Mouse (Mus musculus) neural tube, embryonic 13.5 days (tissue): Measurements from ENCODE around the gene Fzr1. TPM values are rescaled to one million over a fixed set of nuclear protein-coding genes. Genes with fewer than 3 reads are reported as not detected.

Experiments used
- ATAC-seq: fragments of 200-750 bp; cut with Nextera tagmentation; 2 replicates; pipeline ENCODE4 v1.8.0; 2017; ENCODE audit warnings: low read depth, mild to moderate bottlenecking, moderate TSS enrichment, moderate library complexity
- H3K27ac ChIP-seq: fragments of 300-500 bp; sonication (generic); replicated peaks from 2 replicates; pipeline ENCODE4 v1.5.1; 2015; ENCODE audit warnings: moderate library complexity, mild to moderate bottlenecking, inconsistent platforms
- H3K27me3 ChIP-seq: fragments of 300-500 bp; sonication (generic); 2 replicates; pipeline ENCODE4 v1.6.1; 2015; ENCODE audit warnings: mild to moderate bottlenecking, inconsistent platforms
- H3K36me3 ChIP-seq: fragments of 300-500 bp; sonication (generic); 2 replicates; pipeline ENCODE4 v1.6.1; 2015; ENCODE audit warnings: mild to moderate bottlenecking, inconsistent platforms
- H3K4me1 ChIP-seq: fragments of 300-500 bp; sonication (generic); replicated peaks from 2 replicates; pipeline ENCODE4 v1.6.1; 2015; ENCODE audit warnings: inconsistent platforms
- H3K4me2 ChIP-seq: fragments of 300-500 bp; sonication (generic); 2 replicates; pipeline ENCODE4 v1.6.1; 2015; ENCODE audit warnings: inconsistent platforms, mild to moderate bottlenecking, moderate library complexity
- H3K4me3 ChIP-seq: fragments of 300-500 bp; sonication (generic); 2 replicates; pipeline ENCODE4 v1.5.1; 2015; ENCODE audit warnings: mild to moderate bottlenecking, inconsistent platforms
- H3K9ac ChIP-seq: fragments of 300-500 bp; sonication (generic); 2 replicates; pipeline ENCODE4 v1.6.1; 2015; ENCODE audit warnings: moderate library complexity, mild to moderate bottlenecking, inconsistent platforms
- H3K9me3 ChIP-seq: fragments of 300-500 bp; sonication (generic); 2 replicates; pipeline ENCODE4 v1.6.1; 2016; ENCODE audit warnings: inconsistent platforms
- WGBS: fragments of 180-500 bp; shearing (Covaris S2); methylation state at CpG from one replicate; pipeline ENCODE4 v1.1.7; 2015; 5-methylcytosine and 5-hydroxymethylcytosine counted together
- polyA plus RNA-seq: library from polyadenylated mRNA; unstranded; fragments of >200 nt; fragmentation: Nextera tagmentation; extraction: Ambion mirVana; gene quantifications from 2 replicates; pipeline ENCODE4 v1.2.1, GENCODE M21; 2015

Fzr1 gene
- polyA plus RNA-seq, 1 experiment from 2014 or later: 112 TPM

DNA sequence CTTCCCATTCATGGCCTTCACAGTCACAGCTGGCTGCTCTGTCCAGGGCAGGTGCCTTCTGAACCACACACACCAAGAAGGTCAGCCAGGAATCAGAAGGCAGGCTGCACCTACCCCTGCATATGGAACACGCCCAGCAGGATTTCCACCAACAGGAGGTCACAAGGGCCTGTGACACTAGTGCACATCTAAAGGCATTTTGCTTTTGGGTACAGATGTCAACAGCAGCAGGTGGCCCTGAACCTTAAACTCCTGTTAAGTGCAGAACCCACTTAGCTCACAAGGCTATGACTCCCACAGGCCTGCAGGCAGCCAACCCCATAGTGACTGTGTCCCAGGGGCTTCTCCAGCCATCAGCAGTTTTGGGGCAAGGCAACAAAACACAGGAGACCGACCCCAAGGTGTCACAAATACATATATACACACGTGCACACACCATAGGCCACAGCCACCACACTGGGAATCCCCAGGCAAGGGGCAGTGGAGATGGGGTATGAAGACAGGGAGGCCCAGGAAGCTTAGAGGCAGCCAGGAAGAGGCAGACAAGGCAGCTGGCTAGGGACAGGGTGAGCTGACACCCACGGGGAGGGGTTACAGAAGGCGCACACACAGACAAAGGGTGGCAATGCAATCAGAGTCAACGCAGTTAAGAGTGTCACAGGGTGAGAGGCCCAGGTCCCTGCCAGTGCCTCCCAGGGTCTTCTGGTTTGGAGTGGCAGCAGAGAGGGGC lies 11.7 kb downstream of the Fzr1 start:
- no peak overlapping the region for H3K4me3 ChIP-seq
- ATAC-seq: no peak
- H3K36me3 ChIP-seq: peaks cover 61% of the 10 kb centered on the region
- WGBS: 80% methylated on average over 6 of the region's 6 CpGs
- H3K27ac ChIP-seq: peak overlapping the region; percentile 38; the same call in 1 of the 2 replicates
- H3K27me3 ChIP-seq: peaks cover 32% of the 10 kb centered on the region
- H3K9me3 ChIP-seq: no peaks in the 10 kb centered on the region
- peaks cover 46% of the 10 kb centered on the region for H3K4me1 ChIP-seq
- H3K9ac ChIP-seq: no peak overlapping the region
- H3K4me2 ChIP-seq: no peak overlapping the region

DNA sequence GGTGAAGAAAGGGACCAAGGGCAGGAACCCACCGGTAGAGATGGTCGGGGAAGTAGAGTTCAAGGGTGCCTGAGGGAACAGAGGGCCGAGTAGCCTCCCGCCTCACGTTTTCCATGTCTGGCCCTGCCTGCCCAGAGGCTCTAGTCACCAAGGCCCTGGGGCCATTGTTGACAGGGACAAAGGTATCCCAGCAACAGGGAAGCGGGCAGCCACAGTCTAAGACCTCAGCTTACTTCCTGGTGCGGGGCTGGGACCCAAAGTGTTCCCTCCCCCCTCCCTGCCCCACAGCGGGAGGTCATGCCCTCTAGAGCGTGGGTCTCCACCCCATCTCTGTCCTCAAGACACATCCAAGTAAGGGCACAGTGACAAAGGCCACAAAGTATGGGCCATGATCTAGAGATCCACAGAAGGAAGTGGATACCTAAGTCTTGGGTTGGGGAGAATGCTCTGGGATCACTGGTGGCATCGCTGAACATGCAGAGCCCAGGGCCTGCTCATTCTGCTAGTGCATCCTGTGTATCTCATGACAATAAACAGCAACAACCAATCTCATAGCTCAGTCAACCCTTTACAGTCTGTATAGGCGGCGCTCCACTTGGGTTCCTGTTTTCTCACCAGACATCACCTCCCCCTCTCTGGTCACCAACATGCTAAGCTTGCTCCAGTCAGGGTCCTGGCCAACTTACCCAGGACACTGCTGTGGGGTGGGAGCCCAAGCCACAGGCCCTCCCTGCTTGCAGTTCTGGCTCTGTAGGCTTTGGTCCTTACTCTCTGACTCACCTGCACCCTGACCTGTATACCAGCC lies 12.4 kb downstream of the Fzr1 start, which contains the start of gene 4930404N11Rik:
Gene 4930404N11Rik (minus strand): TSS at position 145 of the 805 bp plus-strand sequence.
- no peak; the same call in 1 of the 2 replicates for ATAC-seq
- Histone ChIP-seq H3K4me3 (peak within 1 kb of the TSS; percentile 23; the same call in 1 of the 2 replicates), H3K9ac (peak within 1 kb of the TSS; percentile 59; the same call in 1 of the 2 replicates), H3K4me2 (peak within 1 kb of the TSS; percentile 50), H3K27ac (peak within 1 kb of the TSS; percentile 38; the same call in 1 of the 2 replicates), H3K9me3 (no peaks in the 10 kb centered on the region), H3K36me3 (peaks cover 58% of the 10 kb centered on the region), H3K27me3 (peaks cover 32% of the 10 kb centered on the region), H3K4me1 (peaks cover 51% of the 10 kb centered on the region)
- 20% methylated on average over 12 of the region's 12 CpGs for WGBS

- peak overlapping the region; percentile 50; the same call in 1 of the 2 replicates for H3K4me2 ChIP-seq
- H3K9me3 ChIP-seq: no peaks in the 10 kb centered on the region
- H3K36me3 ChIP-seq: peaks cover 52% of the 10 kb centered on the region
- peak; percentile 25; the same call in 1 of the 2 replicates for ATAC-seq
- peaks cover 32% of the 10 kb centered on the region for H3K27me3 ChIP-seq
- whole genome bisulfite sequencing: 41% methylated on average over 4 of the region's 4 CpGs
- H3K9ac ChIP-seq: peak overlapping the region; percentile 59; the same call in 1 of the 2 replicates
- no peak overlapping the region for H3K27ac ChIP-seq
- H3K4me3 ChIP-seq: no peak overlapping the region; the same call in 1 of the 2 replicates
- H3K4me1 ChIP-seq: peaks cover 57% of the 10 kb centered on the region
These were observed 13.2 kb downstream of the Fzr1 start for GRCm38 (mm10) chr10:81365073-81365472.

DNA sequence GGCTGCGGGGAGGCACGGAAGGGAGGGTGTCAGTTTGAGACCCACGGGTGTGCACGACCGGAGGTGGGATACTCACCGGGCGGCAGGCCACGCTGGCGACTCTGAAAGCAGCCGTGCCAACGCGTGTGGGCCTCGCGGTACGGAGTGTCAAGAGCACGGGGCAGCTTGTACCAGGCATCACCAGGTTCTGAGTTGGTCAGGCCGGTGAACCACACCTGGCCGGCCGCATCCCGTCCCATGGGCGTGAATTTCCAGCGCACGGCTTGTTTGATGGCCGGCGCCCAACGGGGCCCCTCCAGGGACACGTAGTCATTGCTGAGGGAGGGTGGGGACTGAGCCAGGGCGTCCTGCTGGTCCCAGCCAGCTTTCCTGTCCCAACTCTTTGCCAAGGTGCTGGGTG lies 13.7 kb downstream of the Fzr1 start:
- Histone ChIP-seq H3K4me1 (peaks cover 61% of the 10 kb centered on the region), H3K27ac (no peak overlapping the region), H3K4me2 (peak overlapping the region; percentile 50), H3K36me3 (peaks cover 50% of the 10 kb centered on the region), H3K27me3 (peaks cover 32% of the 10 kb centered on the region), H3K9me3 (no peaks in the 10 kb centered on the region), H3K9ac (peak overlapping the region; percentile 59), H3K4me3 (peak overlapping the region; percentile 23)
- 11% methylated on average over 28 of the region's 28 CpGs for WGBS
- peak; percentile 4; the same call in 1 of the 2 replicates for ATAC-seq

GRCm38 (mm10) chr10:81363436-81364346 lies 14.6 kb downstream of the Fzr1 start:
- peaks cover 35% of the 10 kb centered on the region for H3K27me3 ChIP-seq
- ATAC-seq: no peak
- peak overlapping the region; percentile 23 for H3K4me3 ChIP-seq
- H3K27ac ChIP-seq: no peak overlapping the region
- peak overlapping the region; percentile 50 for H3K4me2 ChIP-seq
- no peaks in the 10 kb centered on the region for H3K9me3 ChIP-seq
- peak overlapping the region; percentile 59 for H3K9ac ChIP-seq
- H3K36me3 ChIP-seq: peaks cover 40% of the 10 kb centered on the region
- peaks cover 70% of the 10 kb centered on the region for H3K4me1 ChIP-seq
- WGBS: 11% methylated on average over 51 of the region's 54 CpGs

DNA sequence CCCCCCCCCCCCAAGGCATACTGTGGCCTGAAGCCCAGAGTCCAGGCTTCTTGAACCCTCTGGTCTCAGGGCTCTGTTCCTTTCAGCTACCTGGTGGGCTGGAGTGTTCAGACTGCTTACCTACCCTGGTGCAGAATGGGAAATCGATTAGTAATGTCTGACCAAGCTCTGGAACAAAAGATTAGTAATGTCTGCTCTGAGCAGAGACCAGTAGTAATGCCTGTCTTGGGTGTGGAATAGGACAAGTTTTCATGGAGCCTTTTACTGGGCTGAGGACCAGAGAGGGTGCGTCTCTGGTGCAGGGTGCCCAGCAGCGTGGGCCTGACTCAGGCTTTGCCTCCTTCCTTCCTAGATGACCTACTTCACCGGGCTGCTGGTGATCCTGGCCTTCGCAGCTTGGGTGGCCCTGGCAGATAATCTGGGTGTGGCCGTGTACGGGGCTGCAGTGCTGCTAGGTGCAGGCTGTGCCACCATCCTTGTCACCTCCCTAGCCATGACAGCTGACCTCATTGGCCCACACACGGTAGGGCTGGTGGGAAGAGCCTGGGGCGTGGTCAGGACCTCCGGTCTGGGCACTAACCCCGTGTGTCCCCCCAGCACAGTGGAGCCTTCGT lies 15.9 kb downstream of the Fzr1 start:
- H3K27ac ChIP-seq: no peak overlapping the region
- peaks cover 38% of the 10 kb centered on the region for H3K27me3 ChIP-seq
- no peak for ATAC-seq
- peaks cover 27% of the 10 kb centered on the region for H3K36me3 ChIP-seq
- no peak overlapping the region for H3K9ac ChIP-seq
- H3K9me3 ChIP-seq: no peaks in the 10 kb centered on the region
- no peak overlapping the region for H3K4me3 ChIP-seq
- H3K4me1 ChIP-seq: peaks cover 80% of the 10 kb centered on the region
- WGBS: 81% methylated on average over 12 of the region's 12 CpGs
- no peak overlapping the region for H3K4me2 ChIP-seq

GRCm38 (mm10) chr10:81360721-81361120 lies 17.6 kb downstream of the Fzr1 start:
- H3K36me3 ChIP-seq: peaks cover 14% of the 10 kb centered on the region
- ATAC-seq: no peak
- H3K27me3 ChIP-seq: peaks cover 41% of the 10 kb centered on the region
- no peak overlapping the region for H3K4me2 ChIP-seq
- peak overlapping the region; percentile 28; the same call in 1 of the 2 replicates for H3K9ac ChIP-seq
- no peak overlapping the region for H3K4me3 ChIP-seq
- 75% methylated on average over 8 of the region's 8 CpGs for WGBS
- H3K9me3 ChIP-seq: no peaks in the 10 kb centered on the region
- peaks cover 75% of the 10 kb centered on the region for H3K4me1 ChIP-seq
- no peak overlapping the region for H3K27ac ChIP-seq

GRCm38 (mm10) chr10:81358841-81359240 lies 19.5 kb downstream of the Fzr1 start:
- Histone ChIP-seq H3K9ac (peak overlapping the region; percentile 90), H3K4me3 (peak overlapping the region; percentile 79; the same call in 1 of the 2 replicates)
- no peak for ATAC-seq

GRCm38 (mm10) chr10:81358209-81358608 lies 20.1 kb downstream of the Fzr1 start:
- WGBS: 41% methylated on average over 4 of the region's 4 CpGs
- peaks cover 18% of the 10 kb centered on the region for H3K27me3 ChIP-seq
- ATAC-seq: peak; percentile 1; the same call in 1 of the 2 replicates

More at GRCm38 (mm10) chr10:81358841-81359240, 19.5 kb downstream of the Fzr1 start:
- 69% methylated on average over 1 of the region's 1 CpGs for WGBS
- Histone ChIP-seq H3K9me3 (no peaks in the 10 kb centered on the region), H3K4me1 (peaks cover 56% of the 10 kb centered on the region), H3K36me3 (peaks cover 14% of the 10 kb centered on the region), H3K27me3 (peaks cover 25% of the 10 kb centered on the region), H3K4me2 (peak overlapping the region; percentile 96), H3K27ac (no peak overlapping the region)

DNA sequence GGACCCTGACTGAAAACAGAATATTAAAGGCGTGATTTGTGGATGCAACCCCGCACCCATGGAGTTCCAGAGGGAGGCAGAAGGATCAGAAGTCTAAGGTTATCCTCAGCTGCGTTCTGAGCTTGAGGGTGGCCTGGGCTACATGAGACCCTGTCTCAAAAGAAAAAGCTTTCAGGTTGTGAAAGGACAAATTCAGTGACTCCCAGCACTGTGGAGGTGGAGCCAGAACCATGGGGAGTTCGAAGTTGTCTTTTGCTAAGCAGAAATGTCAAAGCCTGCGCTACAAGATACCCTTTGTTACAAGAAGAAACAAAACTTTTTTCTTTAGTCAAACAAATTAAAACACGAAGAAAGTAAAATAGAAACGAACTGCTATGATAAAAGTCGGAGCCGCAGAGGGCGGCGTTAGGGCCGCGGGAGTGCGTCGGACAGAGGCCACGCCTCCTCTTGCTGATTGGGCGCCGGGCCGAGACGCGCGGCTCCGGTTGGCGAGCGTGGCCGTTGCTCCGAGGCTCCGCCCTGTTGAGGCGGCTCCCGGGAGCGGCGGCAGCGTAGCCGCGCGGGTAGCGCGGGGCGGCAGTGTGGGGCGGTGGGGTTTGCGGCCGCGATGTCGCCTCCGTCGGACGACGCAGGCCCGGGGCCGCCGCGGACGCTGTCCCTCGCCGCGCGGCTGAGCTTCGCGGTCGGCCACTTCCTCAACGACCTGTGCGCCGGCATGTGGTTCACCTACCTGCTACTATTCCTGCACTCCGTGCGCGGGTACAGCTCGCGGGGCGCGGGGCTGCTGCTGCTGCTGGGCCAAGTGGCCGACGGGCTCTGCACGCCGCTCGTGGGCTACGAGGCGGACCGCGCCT lies 21.1 kb downstream of the Fzr1 start, which contains the start of gene Mfsd12:
Gene Mfsd12 (plus strand): TSS at position 501 of the 854 bp plus-strand sequence.
- Histone ChIP-seq H3K27me3 (peaks cover 9% of the 10 kb centered on the region), H3K36me3 (peaks cover 14% of the 10 kb centered on the region), H3K4me2 (peak within 1 kb of the TSS; percentile 96), H3K9me3 (no peaks in the 10 kb centered on the region), H3K9ac (peak within 1 kb of the TSS; percentile 90), H3K27ac (peak within 1 kb of the TSS; percentile 54; the same call in 1 of the 2 replicates), H3K4me1 (peaks cover 47% of the 10 kb centered on the region), H3K4me3 (peak within 1 kb of the TSS; percentile 79)
- peak; percentile 92 for ATAC-seq
- 2% methylated on average over 78 of the region's 79 CpGs for WGBS

More at GRCm38 (mm10) chr10:81358209-81358608, 20.1 kb downstream of the Fzr1 start:
- peaks cover 50% of the 10 kb centered on the region for H3K4me1 ChIP-seq
- H3K4me2 ChIP-seq: peak overlapping the region; percentile 96
- H3K9me3 ChIP-seq: no peaks in the 10 kb centered on the region
- H3K27ac ChIP-seq: no peak overlapping the region
- peak overlapping the region; percentile 79 for H3K4me3 ChIP-seq
- H3K9ac ChIP-seq: peak overlapping the region; percentile 90
- peaks cover 14% of the 10 kb centered on the region for H3K36me3 ChIP-seq
